Mouse (Mus musculus): ENCODE results near the gene Nmt1. TPM values are rescaled to one million over a fixed set of nuclear protein-coding genes. Genes with fewer than 3 reads are reported as not detected.

Gene Nmt1
- polyA plus RNA-seq, 1 experiment from 2014 or later: 50.8 TPM

DNA sequence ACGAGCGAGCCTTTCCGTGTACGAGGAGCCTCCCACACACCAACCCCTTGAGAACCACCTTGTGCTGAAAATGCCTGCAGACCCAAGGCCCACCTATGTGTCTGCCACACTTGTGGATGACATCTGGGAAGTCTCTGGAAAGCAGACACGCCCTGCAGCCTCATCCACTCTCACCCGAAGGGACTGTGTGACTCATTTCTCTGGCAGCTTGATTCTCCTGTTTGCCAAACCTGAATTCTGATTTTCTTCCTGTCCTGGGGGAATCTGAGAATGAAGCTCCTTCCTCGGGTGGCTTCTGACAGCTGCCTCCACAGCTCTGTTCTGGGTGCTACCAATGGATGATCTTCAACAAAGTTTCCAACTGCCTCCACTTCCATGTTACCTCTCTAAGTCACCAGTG is 31.6 kb upstream of the Nmt1 start:
- Histone ChIP-seq H3K27ac (no peak overlapping the region), H3K9ac (no peak overlapping the region), H3K9me3 (no peaks in the 10 kb centered on the region), H3K4me2 (replicated peaks) (no peak overlapping the region), H3K27me3 (peaks cover 7% of the 10 kb centered on the region), H3K4me1 (peaks cover 8% of the 10 kb centered on the region), H3K36me3 (peaks cover 70% of the 10 kb centered on the region), H3K4me3 (no peak overlapping the region)
- ATAC-seq (ENCODE audit: insufficient number of reproducible peaks, insufficient read depth, low FRiP score, low TSS enrichment): no peak
- WGBS: 88% methylated on average over 7 of the region's 7 CpGs

GRCm38 (mm10) chr11:102996991-102997770 is 30.8 kb upstream of the Nmt1 start:
- ATAC-seq (ENCODE audit: insufficient number of reproducible peaks, insufficient read depth, low FRiP score, low TSS enrichment): no peak
- Histone ChIP-seq H3K4me2 (replicated peaks) (no peak overlapping the region), H3K4me1 (no peaks in the 10 kb centered on the region), H3K27ac (no peak overlapping the region), H3K27me3 (no peaks in the 10 kb centered on the region), H3K4me3 (no peak overlapping the region), H3K9ac (no peak overlapping the region), H3K36me3 (peaks cover 70% of the 10 kb centered on the region), H3K9me3 (no peaks in the 10 kb centered on the region)
- WGBS: 95% methylated on average over 12 of the region's 12 CpGs

GRCm38 (mm10) chr11:102998254-102998576 is 29.8 kb upstream of the Nmt1 start:
- Histone ChIP-seq H3K27ac (no peak overlapping the region), H3K9ac (no peak overlapping the region), H3K27me3 (no peaks in the 10 kb centered on the region), H3K4me1 (no peaks in the 10 kb centered on the region), H3K9me3 (no peaks in the 10 kb centered on the region), H3K4me3 (no peak overlapping the region), H3K36me3 (peaks cover 70% of the 10 kb centered on the region), H3K4me2 (replicated peaks) (no peak overlapping the region)
- no peak for ATAC-seq (ENCODE audit: insufficient number of reproducible peaks, insufficient read depth, low FRiP score, low TSS enrichment)
- 85% methylated on average over 7 of the region's 7 CpGs for WGBS

DNA sequence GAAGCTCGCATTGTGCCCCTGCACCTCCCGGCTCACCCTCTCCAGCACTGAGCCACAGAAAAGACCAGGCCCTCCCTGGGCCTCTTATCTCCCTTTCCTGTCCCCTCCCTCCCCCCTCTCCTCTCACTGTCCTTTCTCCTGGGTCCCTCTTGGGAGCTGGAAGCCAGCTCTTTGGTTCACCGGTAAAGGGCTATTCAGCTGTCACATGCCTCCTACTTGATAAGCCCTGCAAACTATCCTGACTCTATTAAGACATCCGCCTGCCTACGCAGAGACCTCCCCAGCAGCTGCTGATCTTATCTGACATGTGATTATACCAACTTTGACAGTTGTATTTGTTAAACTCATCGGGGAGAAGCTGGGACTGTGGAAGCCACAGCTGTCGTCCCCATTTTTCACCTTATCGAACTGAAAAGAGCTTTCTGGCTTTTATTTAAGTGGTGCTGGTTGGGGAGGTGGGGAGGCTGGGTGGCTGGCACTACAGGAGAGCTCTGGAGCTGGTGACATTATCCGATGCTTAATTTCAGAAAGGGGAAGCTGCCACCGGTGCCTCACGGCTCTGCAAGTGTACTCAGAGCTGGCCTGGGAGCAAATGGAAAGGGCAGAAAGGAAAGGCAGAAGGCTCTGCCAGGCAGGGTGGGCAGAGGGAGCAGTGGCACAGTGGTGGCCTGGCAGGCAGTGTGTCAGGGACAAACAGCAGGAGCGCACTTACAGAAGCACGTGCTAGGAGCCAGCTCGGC is 29.2 kb upstream of the Nmt1 start:
- Histone ChIP-seq H3K4me2 (replicated peaks) (no peak overlapping the region), H3K9ac (no peak overlapping the region), H3K27ac (0 out of 2 replicates have a peak overlapping the region, but pooled peaks have one; percentile 30), H3K9me3 (no peaks in the 10 kb centered on the region), H3K4me1 (no peaks in the 10 kb centered on the region), H3K36me3 (peaks cover 65% of the 10 kb centered on the region), H3K4me3 (no peak overlapping the region), H3K27me3 (no peaks in the 10 kb centered on the region)
- 75% methylated on average over 14 of the region's 14 CpGs for WGBS
- no peak for ATAC-seq (ENCODE audit: insufficient number of reproducible peaks, insufficient read depth, low FRiP score, low TSS enrichment)

- WGBS: 89% methylated on average over 14 of the region's 14 CpGs
- H3K9ac ChIP-seq: no peak overlapping the region
- 0 out of 2 replicates have a peak overlapping the region, but pooled peaks have one; percentile 30 for H3K27ac ChIP-seq
- H3K9me3 ChIP-seq: no peaks in the 10 kb centered on the region
- no peak overlapping the region for H3K4me3 ChIP-seq
- no peak overlapping the region for H3K4me2 ChIP-seq (replicated peaks)
- no peaks in the 10 kb centered on the region for H3K27me3 ChIP-seq
- H3K4me1 ChIP-seq: no peaks in the 10 kb centered on the region
- no peak for ATAC-seq (ENCODE audit: insufficient number of reproducible peaks, insufficient read depth, low FRiP score, low TSS enrichment)
- peaks cover 58% of the 10 kb centered on the region for H3K36me3 ChIP-seq
These were observed 28.5 kb upstream of the Nmt1 start for GRCm38 (mm10) chr11:102999317-102999970.

GRCm38 (mm10) chr11:103000111-103000510 is 27.9 kb upstream of the Nmt1 start:
- no peak for ATAC-seq (ENCODE audit: insufficient number of reproducible peaks, insufficient read depth, low FRiP score, low TSS enrichment)
- Histone ChIP-seq H3K4me1 (no peaks in the 10 kb centered on the region), H3K27ac (no peak overlapping the region), H3K36me3 (peaks cover 56% of the 10 kb centered on the region), H3K9ac (no peak overlapping the region), H3K27me3 (no peaks in the 10 kb centered on the region), H3K9me3 (no peaks in the 10 kb centered on the region), H3K4me2 (replicated peaks) (no peak overlapping the region), H3K4me3 (no peak overlapping the region)
- 93% methylated on average over 16 of the region's 16 CpGs for WGBS

- Histone ChIP-seq H3K9ac (no peak overlapping the region), H3K4me2 (replicated peaks) (no peak overlapping the region), H3K36me3 (peaks cover 51% of the 10 kb centered on the region), H3K27ac (no peak overlapping the region), H3K27me3 (no peaks in the 10 kb centered on the region), H3K4me1 (no peaks in the 10 kb centered on the region), H3K9me3 (no peaks in the 10 kb centered on the region), H3K4me3 (no peak overlapping the region)
- 74% methylated on average over 5 of the region's 5 CpGs for WGBS
- no peak for ATAC-seq (ENCODE audit: insufficient number of reproducible peaks, insufficient read depth, low FRiP score, low TSS enrichment)
These were observed 26.9 kb upstream of the Nmt1 start for GRCm38 (mm10) chr11:103001063-103001462.

DNA sequence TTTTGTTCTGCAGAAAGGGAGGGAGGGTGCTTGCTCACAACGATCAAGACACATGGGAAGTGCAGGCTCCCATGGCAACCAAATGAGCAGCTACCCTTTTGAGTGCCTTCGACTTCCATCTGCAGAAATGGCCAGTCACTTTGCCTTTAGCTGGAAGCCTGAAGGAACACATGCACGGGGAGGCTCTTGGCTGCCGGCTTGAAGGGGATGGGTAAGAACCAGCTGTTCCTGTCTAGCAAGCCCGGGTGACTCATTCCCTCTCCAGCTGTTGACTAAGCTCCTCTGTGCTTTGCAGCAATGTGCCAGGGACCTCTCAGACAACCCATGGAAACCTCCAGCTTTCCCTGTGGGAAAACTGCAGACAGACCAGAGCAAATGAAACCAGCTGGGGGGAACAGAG is 24.8 kb upstream of the Nmt1 start:
- peaks cover 48% of the 10 kb centered on the region for H3K36me3 ChIP-seq
- 64% methylated on average over 5 of the region's 5 CpGs for WGBS
- ATAC-seq (ENCODE audit: insufficient number of reproducible peaks, insufficient read depth, low FRiP score, low TSS enrichment): 0 out of 2 replicates have a peak, but pooled peaks have one; percentile 38
- no peak overlapping the region for H3K4me3 ChIP-seq
- no peaks in the 10 kb centered on the region for H3K27me3 ChIP-seq
- H3K4me2 ChIP-seq (replicated peaks): no peak overlapping the region
- no peaks in the 10 kb centered on the region for H3K9me3 ChIP-seq
- no peak overlapping the region for H3K9ac ChIP-seq
- 0 out of 2 replicates have a peak, but pooled peaks cover 3% of the 10 kb centered on the region for H3K4me1 ChIP-seq
- peak overlapping the region; percentile 51; the same call in 1 of the 2 replicates for H3K27ac ChIP-seq

DNA sequence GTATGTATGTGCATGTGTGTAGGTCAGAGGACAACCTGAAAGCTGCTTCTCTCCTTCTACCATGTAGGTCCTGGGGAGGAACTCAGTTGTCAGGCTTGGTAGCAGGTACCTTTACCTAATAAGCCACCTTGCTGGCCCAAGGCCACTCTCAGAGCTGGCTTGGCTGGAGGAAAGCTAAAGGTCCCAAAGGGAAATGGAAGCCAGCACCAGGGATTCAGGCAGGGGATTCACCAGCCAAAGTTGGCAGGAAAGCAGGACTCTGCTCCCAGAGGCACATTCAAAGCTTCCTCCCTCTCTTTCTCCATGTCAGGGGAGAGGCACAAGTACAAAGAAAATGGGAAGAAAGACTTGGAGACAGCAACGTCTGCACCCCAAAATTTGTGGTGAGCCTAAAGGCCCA is 23.1 kb upstream of the Nmt1 start:
- no peak for ATAC-seq (ENCODE audit: insufficient number of reproducible peaks, insufficient read depth, low FRiP score, low TSS enrichment)
- no peaks in the 10 kb centered on the region for H3K9me3 ChIP-seq
- H3K36me3 ChIP-seq: peaks cover 37% of the 10 kb centered on the region
- H3K27me3 ChIP-seq: no peaks in the 10 kb centered on the region
- H3K4me3 ChIP-seq: no peak overlapping the region
- no peak overlapping the region for H3K9ac ChIP-seq
- H3K4me1 ChIP-seq: 0 out of 2 replicates have a peak, but pooled peaks cover 3% of the 10 kb centered on the region
- no peak overlapping the region for H3K27ac ChIP-seq
- H3K4me2 ChIP-seq (replicated peaks): no peak overlapping the region
- whole genome bisulfite sequencing: 86% methylated on average over 1 of the region's 1 CpGs

DNA sequence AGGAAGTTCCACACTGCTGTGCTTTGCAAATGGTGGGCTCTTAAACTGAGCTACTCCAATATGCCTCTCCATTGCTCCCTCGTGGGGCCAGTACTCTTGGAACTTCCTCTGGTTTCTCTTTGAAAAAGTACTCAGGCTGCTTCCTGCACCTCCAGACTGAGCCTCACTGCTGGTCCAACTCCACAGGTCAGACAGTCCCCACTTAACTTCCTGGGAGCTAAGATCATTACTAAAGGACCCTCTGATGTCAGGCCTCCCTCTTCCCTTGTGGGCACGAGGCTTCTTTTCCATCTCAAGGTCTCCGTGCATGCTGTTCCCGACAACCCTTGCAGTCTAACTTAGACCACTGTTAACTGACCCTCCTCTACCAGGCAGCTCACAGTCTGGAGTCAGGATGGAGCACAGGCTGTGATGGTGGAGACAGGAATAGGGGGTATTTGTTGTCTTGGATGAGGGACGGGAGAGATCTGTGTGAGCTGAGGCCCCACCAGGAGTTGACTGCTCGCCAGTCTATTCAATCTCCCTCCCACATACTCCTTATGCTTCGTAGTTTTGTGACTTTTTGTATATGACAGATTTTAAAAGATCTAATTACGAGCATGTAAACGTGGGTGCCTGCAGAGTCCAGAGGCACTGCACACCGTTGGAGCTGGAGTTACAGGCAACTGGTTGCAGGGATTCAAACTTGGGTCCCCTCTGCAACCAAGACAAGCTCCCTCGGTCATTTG is 22.6 kb upstream of the Nmt1 start:
- H3K36me3 ChIP-seq: peaks cover 31% of the 10 kb centered on the region
- no peak overlapping the region for H3K27ac ChIP-seq
- H3K4me1 ChIP-seq: 0 out of 2 replicates have a peak, but pooled peaks cover 3% of the 10 kb centered on the region
- H3K4me3 ChIP-seq: no peak overlapping the region
- H3K27me3 ChIP-seq: no peaks in the 10 kb centered on the region
- no peaks in the 10 kb centered on the region for H3K9me3 ChIP-seq
- H3K9ac ChIP-seq: no peak overlapping the region
- no peak overlapping the region for H3K4me2 ChIP-seq (replicated peaks)
- WGBS: 81% methylated on average over 11 of the region's 11 CpGs
- no peak for ATAC-seq (ENCODE audit: insufficient number of reproducible peaks, insufficient read depth, low FRiP score, low TSS enrichment)

DNA sequence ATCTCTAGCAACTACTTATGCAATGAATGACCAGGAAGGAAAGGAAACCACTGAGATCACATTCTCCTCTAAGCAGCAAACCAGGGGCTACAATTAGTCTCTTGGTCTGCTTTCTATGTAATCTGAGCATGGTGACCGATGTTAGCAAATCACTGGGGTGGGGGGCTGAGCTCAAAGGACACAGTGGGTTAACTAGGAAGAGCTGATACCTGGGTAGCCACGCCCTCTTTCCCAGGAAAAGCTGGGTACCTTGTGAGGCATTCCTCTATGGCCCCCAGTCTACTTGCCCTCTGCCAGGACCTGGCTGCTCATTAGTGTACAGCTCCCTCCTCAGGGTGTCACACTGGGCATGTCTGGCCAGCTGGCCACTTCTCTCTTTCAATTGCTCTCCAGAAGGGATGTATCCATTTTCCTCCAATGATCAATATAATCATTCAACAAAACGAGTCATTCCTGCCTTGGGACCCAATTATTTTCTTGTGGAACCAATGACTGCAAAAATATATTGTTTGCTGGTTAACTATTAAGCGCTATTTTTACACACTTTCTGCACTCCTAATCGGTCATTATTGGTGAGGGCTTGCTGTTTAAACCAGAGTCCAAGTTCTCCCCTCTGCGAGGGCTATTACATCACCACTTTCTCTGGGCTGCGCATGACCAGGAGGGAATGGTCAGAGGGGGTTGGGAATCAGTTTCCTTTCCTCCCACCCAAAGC is 21.5 kb upstream of the Nmt1 start:
- H3K9me3 ChIP-seq: no peaks in the 10 kb centered on the region
- no peak overlapping the region for H3K27ac ChIP-seq
- WGBS: 84% methylated on average over 7 of the region's 7 CpGs
- H3K4me1 ChIP-seq: 0 out of 2 replicates have a peak, but pooled peaks cover 3% of the 10 kb centered on the region
- H3K4me3 ChIP-seq: no peak overlapping the region
- H3K4me2 ChIP-seq (replicated peaks): no peak overlapping the region
- H3K27me3 ChIP-seq: no peaks in the 10 kb centered on the region
- no peak overlapping the region for H3K9ac ChIP-seq
- no peak for ATAC-seq (ENCODE audit: insufficient number of reproducible peaks, insufficient read depth, low FRiP score, low TSS enrichment)
- peaks cover 31% of the 10 kb centered on the region for H3K36me3 ChIP-seq
